Mouse (Mus musculus) embryonic fibroblast, embryonic 13.5 days (primary cell): ENCODE data around the gene Maml3.

ENCODE experiments used
- CTCF ChIP-seq: IDR thresholded peaks from 2 replicates; pipeline ENCODE4 v1.5.1; 2011; ENCODE audit warnings: mild to moderate bottlenecking, control low read depth, low read length, moderate library complexity, borderline replicate concordance; ENCODE audit not compliant: insufficient read depth
- POLR2A ChIP-seq: IDR thresholded peaks from 2 replicates; pipeline ENCODE4 v1.6.1; 2011; ENCODE audit warnings: low read depth, mild to moderate bottlenecking, control low read depth, low read length, moderate library complexity

GRCm38 (mm10) chr3:51712382-51712781, 392.5 kb downstream of the Maml3 start:
- TF ChIP-seq POLR2A (no peak), CTCF (no peak)
